Mouse (Mus musculus): ENCODE results near the gene Pnpla3. TPM values are rescaled to one million over a fixed set of nuclear protein-coding genes. Genes with fewer than 3 reads are reported as not detected.
A peak's percentile ranks its signal among the peaks of the same experiment; 100 is the strongest.

Pnpla3 gene
- polyA plus RNA-seq (2012): not detected in 2 replicates

DNA sequence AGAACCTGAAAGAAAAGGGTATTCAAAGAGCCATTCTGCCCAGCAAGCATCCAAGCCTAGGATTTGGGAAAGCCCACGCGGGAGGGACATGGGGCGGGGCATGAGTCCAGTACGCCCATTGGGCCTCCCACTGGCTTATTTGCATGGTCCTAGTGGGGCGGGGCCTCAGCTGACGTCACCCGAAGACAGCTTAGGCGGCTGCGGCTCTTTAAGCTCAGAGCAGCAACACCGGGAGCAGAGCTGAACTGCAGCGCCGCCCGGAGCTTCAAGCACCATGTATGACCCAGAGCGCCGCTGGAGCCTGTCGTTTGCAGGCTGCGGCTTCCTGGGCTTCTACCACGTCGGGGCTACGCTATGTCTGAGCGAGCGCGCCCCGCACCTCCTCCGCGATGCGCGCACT lies at the start of gene Pnpla3:
Pnpla3 (plus strand) TSS at position 238 of the 400 bp plus-strand sequence.
- no peak for TF ChIP-seq TAL1 (IDR thresholded peaks at IDR 0.05; ENCODE audit: low read length)
- peak within 1 kb of the TSS; percentile 55 for H3K4me3 ChIP-seq (replicated peaks)
- H3K9me3 ChIP-seq (ENCODE audit: control insufficient read depth, low read length): no peaks in the 10 kb centered on the region
- H3K4me1 ChIP-seq (ENCODE audit: control insufficient read depth): peaks cover 13% of the 10 kb centered on the region
- peaks cover 30% of the 10 kb centered on the region for H3K27me3 ChIP-seq (ENCODE audit: control insufficient read depth)
- H3K36me3 ChIP-seq (ENCODE audit: control insufficient read depth): no peaks in the 10 kb centered on the region

DNA sequence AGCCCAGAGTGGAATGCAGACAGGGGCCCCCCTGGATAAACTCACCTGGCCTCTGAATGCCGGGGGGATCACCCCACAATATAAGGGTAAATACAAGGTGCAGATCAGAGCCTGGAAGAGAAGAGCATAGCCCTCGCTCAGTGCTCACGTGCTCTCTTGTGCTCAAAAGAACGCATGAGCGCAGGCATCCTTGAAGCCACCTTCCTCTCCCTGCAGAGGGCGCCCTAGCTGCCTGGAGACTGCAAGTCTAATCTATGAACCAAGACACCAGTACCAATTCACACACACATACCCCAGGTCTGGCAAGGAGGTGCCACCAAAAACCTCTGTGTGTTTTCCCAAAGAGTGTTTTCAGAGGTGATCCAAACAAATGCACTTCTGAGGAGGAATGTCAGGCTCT lies 47.0 kb upstream of the Pnpla3 start:
- no peaks in the 10 kb centered on the region for H3K9me3 ChIP-seq (ENCODE audit: control insufficient read depth, low read length)
- no peak for TF ChIP-seq GATA1 (IDR thresholded peaks at IDR 0.05; ENCODE audit: low read length)
- TF ChIP-seq TAL1 (IDR thresholded peaks at IDR 0.05; ENCODE audit: low read length): no peak
- H3K4me1 ChIP-seq (ENCODE audit: control insufficient read depth): no peaks in the 10 kb centered on the region
- H3K27me3 ChIP-seq (ENCODE audit: control insufficient read depth): no peaks in the 10 kb centered on the region
- H3K4me3 ChIP-seq (replicated peaks): no peak overlapping the region
- H3K36me3 ChIP-seq (ENCODE audit: control insufficient read depth): no peaks in the 10 kb centered on the region

DNA sequence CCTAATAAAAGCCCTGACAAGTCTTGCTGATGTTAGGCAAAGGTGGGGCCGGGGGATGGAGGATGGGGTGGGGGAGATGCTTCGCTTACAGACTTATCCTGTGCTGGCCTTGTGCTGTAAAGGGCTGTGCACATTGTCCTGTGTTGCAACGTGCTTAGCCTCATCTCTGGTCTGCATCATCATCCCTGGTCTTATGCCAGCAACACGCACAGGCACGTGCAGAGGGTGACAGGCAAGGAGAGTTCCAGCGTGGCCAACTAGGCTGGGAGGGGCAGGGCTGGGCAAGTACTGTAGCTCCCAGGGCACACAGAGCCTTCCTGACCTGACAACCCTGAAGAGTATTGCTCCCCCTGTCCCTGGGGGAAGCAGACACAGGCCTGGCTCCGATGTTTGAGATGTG lies 46.6 kb upstream of the Pnpla3 start:
- TF ChIP-seq TAL1 (IDR thresholded peaks at IDR 0.05; ENCODE audit: low read length) (no peak), GATA1 (IDR thresholded peaks at IDR 0.05; ENCODE audit: low read length) (no peak)
- H3K36me3 ChIP-seq (ENCODE audit: control insufficient read depth): no peaks in the 10 kb centered on the region
- no peak overlapping the region for H3K4me3 ChIP-seq (replicated peaks)
- H3K27me3 ChIP-seq (ENCODE audit: control insufficient read depth): no peaks in the 10 kb centered on the region
- H3K9me3 ChIP-seq (ENCODE audit: control insufficient read depth, low read length): no peaks in the 10 kb centered on the region
- no peaks in the 10 kb centered on the region for H3K4me1 ChIP-seq (ENCODE audit: control insufficient read depth)

DNA sequence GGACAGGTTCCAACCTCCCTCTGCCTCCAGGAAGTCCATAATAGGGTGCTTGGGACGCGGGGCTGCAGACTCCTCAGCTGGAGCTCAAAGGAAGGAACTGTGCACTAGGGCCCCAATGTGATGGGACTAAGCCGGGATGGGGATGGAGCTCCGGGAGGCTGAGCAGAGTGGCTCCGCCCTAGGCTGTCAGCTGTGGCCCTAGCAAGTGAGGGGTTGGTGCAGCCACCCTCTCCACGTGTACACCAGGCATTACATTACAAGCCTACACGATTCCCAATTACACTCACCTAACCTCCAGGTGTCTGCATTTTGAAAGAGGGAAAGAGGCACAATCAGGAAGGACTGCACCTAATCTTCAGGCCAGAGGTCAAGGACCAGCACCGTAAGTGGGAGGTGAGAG lies 44.6 kb upstream of the Pnpla3 start, which contains the start of gene Pnpla5:
Pnpla5 (minus strand) TSS at position 101 of the 400 bp plus-strand sequence.
- H3K9me3 ChIP-seq (ENCODE audit: control insufficient read depth, low read length): no peaks in the 10 kb centered on the region
- no peak within 1 kb of the TSS for H3K4me3 ChIP-seq (replicated peaks)
- TF ChIP-seq TAL1 (IDR thresholded peaks at IDR 0.05; ENCODE audit: low read length): no peak
- no peak for TF ChIP-seq GATA1 (IDR thresholded peaks at IDR 0.05; ENCODE audit: low read length)
- no peaks in the 10 kb centered on the region for H3K27me3 ChIP-seq (ENCODE audit: control insufficient read depth)
- no peaks in the 10 kb centered on the region for H3K4me1 ChIP-seq (ENCODE audit: control insufficient read depth)
- H3K36me3 ChIP-seq (ENCODE audit: control insufficient read depth): no peaks in the 10 kb centered on the region

DNA sequence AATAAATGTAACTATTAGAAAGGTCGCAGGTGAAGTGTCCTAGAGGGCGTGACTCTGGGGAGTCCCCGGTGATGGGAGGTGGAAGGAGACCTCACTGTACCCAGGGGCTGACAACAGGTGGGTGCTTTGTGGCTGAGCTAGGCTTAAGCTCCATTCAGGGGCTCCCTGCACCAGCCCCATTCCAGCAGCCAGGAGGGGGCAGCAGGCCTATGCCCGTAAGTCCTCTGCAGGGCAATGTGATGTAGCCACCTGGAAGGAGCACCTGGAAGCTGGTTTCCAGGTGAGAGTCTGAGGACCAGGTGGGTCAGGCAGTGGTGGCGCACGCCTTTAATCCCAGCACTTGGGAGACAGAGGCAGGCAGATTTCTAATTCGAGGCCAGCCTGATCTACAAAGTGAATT lies 43.6 kb upstream of the Pnpla3 start:
- TF ChIP-seq TAL1 (IDR thresholded peaks at IDR 0.05; ENCODE audit: low read length) (no peak), GATA1 (IDR thresholded peaks at IDR 0.05; ENCODE audit: low read length) (no peak)
- Histone ChIP-seq H3K36me3 (ENCODE audit: control insufficient read depth) (no peaks in the 10 kb centered on the region), H3K4me3 (replicated peaks) (no peak overlapping the region), H3K4me1 (ENCODE audit: control insufficient read depth) (no peaks in the 10 kb centered on the region), H3K27me3 (ENCODE audit: control insufficient read depth) (no peaks in the 10 kb centered on the region), H3K9me3 (ENCODE audit: control insufficient read depth, low read length) (no peaks in the 10 kb centered on the region)

DNA sequence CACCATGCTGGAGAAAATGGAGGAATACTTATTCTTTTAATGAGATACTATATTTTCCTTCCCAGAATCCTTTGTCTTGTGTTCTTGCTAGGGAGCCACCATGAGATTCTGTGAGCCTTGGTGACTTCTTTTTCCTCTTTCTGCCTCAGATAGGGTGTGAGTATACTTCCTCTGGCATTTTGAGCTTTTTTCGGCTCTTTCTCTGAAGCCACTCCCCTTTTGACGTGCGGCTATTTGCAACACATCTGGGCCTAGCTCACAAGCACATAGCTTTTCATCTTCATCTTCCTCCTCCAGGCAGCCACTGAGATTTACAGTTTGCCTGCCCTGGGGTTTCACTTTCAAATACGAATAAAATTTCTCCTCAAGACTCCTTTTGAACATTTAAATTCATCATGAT lies 41.2 kb upstream of the Pnpla3 start:
- H3K4me3 ChIP-seq (replicated peaks): no peak overlapping the region
- H3K27me3 ChIP-seq (ENCODE audit: control insufficient read depth): no peaks in the 10 kb centered on the region

DNA sequence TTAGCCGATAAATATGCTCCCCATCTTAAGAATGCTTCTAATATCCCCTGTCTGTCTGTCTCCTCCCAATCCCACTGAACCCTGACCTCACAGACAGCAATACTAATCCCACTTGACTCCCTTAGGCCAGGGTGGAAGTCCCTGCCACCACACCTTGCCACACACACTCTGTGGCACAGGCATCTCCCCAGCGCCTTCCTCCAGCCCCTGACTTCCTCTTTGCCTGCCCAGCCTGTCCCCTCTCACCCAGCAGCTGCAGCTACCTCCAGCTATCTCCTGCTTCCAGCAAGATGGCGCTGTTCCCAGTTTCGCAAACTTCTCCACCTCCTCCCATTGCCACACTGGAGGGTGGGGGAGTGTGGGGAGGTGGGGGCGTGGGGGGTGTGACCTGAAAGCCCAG lies 40.8 kb upstream of the Pnpla3 start:
- no peaks in the 10 kb centered on the region for H3K4me1 ChIP-seq (ENCODE audit: control insufficient read depth)
- no peaks in the 10 kb centered on the region for H3K27me3 ChIP-seq (ENCODE audit: control insufficient read depth)
- no peak overlapping the region for H3K4me3 ChIP-seq (replicated peaks)
- H3K36me3 ChIP-seq (ENCODE audit: control insufficient read depth): no peaks in the 10 kb centered on the region
- TF ChIP-seq GATA1 (IDR thresholded peaks at IDR 0.05; ENCODE audit: low read length) (no peak), TAL1 (IDR thresholded peaks at IDR 0.05; ENCODE audit: low read length) (no peak)
- no peaks in the 10 kb centered on the region for H3K9me3 ChIP-seq (ENCODE audit: control insufficient read depth, low read length)

More for the DNA sequence above, 41.2 kb upstream of the Pnpla3 start:
- H3K9me3 ChIP-seq (ENCODE audit: control insufficient read depth, low read length): no peaks in the 10 kb centered on the region
- TF ChIP-seq TAL1 (IDR thresholded peaks at IDR 0.05; ENCODE audit: low read length) (no peak), GATA1 (IDR thresholded peaks at IDR 0.05; ENCODE audit: low read length) (no peak)
- no peaks in the 10 kb centered on the region for H3K4me1 ChIP-seq (ENCODE audit: control insufficient read depth)
- H3K36me3 ChIP-seq (ENCODE audit: control insufficient read depth): no peaks in the 10 kb centered on the region

DNA sequence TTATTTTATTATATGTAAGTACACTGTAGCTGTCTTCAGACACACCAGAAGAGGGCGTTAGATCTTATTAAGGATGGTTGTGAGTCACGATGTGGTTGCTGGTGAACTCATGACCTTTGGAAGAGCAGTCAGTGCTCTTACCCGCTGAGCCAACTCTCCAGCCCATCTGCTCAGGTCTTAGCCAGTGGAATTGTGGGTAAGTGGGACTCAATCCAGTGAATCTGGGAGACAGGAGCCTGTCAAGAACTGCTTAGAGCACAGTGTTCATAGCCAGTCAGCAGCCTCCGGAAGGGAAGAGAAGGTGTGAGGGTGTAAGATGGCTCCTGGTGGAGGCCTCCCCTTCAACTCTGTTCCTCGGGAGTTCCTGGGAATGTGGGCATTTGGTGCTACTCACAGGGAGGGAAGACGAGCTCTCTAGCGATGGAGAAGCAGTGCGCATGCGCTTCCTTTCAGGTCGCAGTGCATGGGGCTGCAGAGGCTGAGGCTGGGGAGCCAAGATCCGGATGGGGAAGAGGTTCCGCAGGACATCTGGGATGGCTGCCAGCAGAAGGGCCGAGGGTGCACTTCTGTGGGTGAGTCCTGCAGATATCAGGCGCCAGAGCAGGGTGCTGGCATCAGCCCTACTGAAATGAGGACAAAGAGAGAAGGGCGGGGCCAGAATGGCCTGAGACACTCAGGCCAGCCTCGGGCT lies 36.4 kb upstream of the Pnpla3 start:
- no peak overlapping the region for H3K4me3 ChIP-seq (replicated peaks)
- H3K4me1 ChIP-seq (ENCODE audit: control insufficient read depth): no peaks in the 10 kb centered on the region
- TF ChIP-seq TAL1 (IDR thresholded peaks at IDR 0.05; ENCODE audit: low read length) (no peak), GATA1 (IDR thresholded peaks at IDR 0.05; ENCODE audit: low read length) (no peak)
- no peaks in the 10 kb centered on the region for H3K9me3 ChIP-seq (ENCODE audit: control insufficient read depth, low read length)
- H3K36me3 ChIP-seq (ENCODE audit: control insufficient read depth): no peaks in the 10 kb centered on the region
- H3K27me3 ChIP-seq (ENCODE audit: control insufficient read depth): no peaks in the 10 kb centered on the region

DNA sequence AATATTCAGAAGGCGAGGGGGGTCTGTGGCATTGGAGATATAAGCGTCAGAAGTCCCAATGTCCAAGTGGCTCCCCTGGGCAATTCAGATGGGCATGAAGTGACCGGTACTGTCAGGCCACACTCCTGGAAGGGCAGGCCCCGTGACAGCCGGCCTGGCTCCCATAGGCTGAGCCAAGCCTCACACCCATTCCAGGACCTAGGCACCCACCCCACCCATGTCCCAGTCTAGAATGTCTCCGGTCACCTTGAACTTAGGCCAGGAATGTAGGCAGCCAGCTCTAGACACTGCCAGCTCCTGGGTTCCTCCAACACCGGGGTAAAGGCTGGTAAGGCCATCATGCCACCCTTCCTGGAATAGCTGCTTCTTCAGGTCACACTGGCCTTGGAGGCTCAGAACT lies 35.7 kb upstream of the Pnpla3 start:
- H3K27me3 ChIP-seq (ENCODE audit: control insufficient read depth): no peaks in the 10 kb centered on the region
- TF ChIP-seq GATA1 (IDR thresholded peaks at IDR 0.05; ENCODE audit: low read length) (no peak), TAL1 (IDR thresholded peaks at IDR 0.05; ENCODE audit: low read length) (no peak)
- H3K36me3 ChIP-seq (ENCODE audit: control insufficient read depth): no peaks in the 10 kb centered on the region
- H3K9me3 ChIP-seq (ENCODE audit: control insufficient read depth, low read length): no peaks in the 10 kb centered on the region
- no peak overlapping the region for H3K4me3 ChIP-seq (replicated peaks)
- no peaks in the 10 kb centered on the region for H3K4me1 ChIP-seq (ENCODE audit: control insufficient read depth)

DNA sequence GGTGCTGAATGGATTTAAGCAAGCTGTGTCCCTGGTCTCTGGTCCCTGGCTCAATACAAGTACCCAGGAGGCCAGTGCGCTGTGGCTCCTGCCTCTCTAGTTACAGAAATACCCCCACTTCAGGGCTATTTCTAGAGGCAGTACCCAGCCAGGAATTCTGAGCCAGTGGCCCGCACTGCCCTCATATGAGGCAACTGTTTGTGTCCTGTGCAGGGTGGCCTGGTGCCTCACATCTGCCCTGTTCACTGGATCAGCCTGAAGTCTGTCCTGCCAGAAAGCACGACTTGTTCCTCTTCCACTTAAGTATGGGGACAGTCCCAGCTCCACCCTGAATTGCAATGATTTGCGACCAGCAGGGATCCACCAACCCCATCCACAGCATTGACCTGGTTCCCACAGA lies 34.2 kb upstream of the Pnpla3 start:
- Histone ChIP-seq H3K27me3 (ENCODE audit: control insufficient read depth) (no peaks in the 10 kb centered on the region), H3K36me3 (ENCODE audit: control insufficient read depth) (no peaks in the 10 kb centered on the region), H3K9me3 (ENCODE audit: control insufficient read depth, low read length) (no peaks in the 10 kb centered on the region), H3K4me1 (ENCODE audit: control insufficient read depth) (no peaks in the 10 kb centered on the region), H3K4me3 (replicated peaks) (no peak overlapping the region)
- TF ChIP-seq GATA1 (IDR thresholded peaks at IDR 0.05; ENCODE audit: low read length): no peak
- TF ChIP-seq TAL1 (IDR thresholded peaks at IDR 0.05; ENCODE audit: low read length): no peak

Measured in erythroblast, embryonic 14.5 days (primary cell).